Mouse (Mus musculus) liver, adult 2 months (tissue): Measurements from ENCODE around the gene Foxr1. TPM values are rescaled to one million over a fixed set of nuclear protein-coding genes. Genes with fewer than 3 reads are reported as not detected.

Source experiments
- DNase-seq: peaks from one replicate; pipeline ENCODE4 v3.0.0-alpha.2; 2011; ENCODE audit warnings: low read depth, low spot score; ENCODE audit errors: extremely low read depth
- H3K27ac ChIP-seq: fragments of 200-500 bp; replicated peaks from 2 replicates; pipeline ENCODE4 v1.5.1; 2012; ENCODE audit warnings: low read depth, mild to moderate bottlenecking, control low read depth, inconsistent platforms, low read length; ENCODE audit not compliant: insufficient read depth
- H3K27me3 ChIP-seq: fragments of 200-500 bp; 2 replicates; pipeline ENCODE4 v1.6.1; 2012; ENCODE audit warnings: mild to moderate bottlenecking, moderate library complexity, low read length, inconsistent platforms; ENCODE audit not compliant: control insufficient read depth, insufficient read depth
- H3K36me3 ChIP-seq: fragments of 200-500 bp; 2 replicates; pipeline ENCODE4 v1.6.1; 2012; ENCODE audit warnings: low read length, inconsistent platforms; ENCODE audit not compliant: control insufficient read depth, insufficient read depth
- H3K4me1 ChIP-seq: fragments of 200-500 bp; 2 replicates; pipeline ENCODE4 v1.6.1; 2011; ENCODE audit warnings: low read length; ENCODE audit not compliant: control insufficient read depth, insufficient read depth
- H3K4me3 ChIP-seq: fragments of 200-500 bp; 2 replicates; pipeline ENCODE4 v1.5.1; 2011; ENCODE audit warnings: low read depth, mild to moderate bottlenecking, control low read depth, low read length, moderate library complexity; ENCODE audit not compliant: insufficient read depth
- H3K79me2 ChIP-seq: fragments of 200-500 bp; 2 replicates; pipeline ENCODE4 v1.6.1; 2012; ENCODE audit warnings: inconsistent platforms, mild to moderate bottlenecking, low read length, moderate library complexity; ENCODE audit not compliant: control insufficient read depth, insufficient read depth
- H3K9ac ChIP-seq: fragments of 200-500 bp; 2 replicates; pipeline ENCODE4 v1.6.1; 2012; ENCODE audit warnings: low read depth, mild to moderate bottlenecking, control low read depth, inconsistent platforms, low read length
- CTCF ChIP-seq: fragments of 200-500 bp; IDR thresholded peaks from 2 replicates; pipeline ENCODE4 v1.5.1; 2011; ENCODE audit warnings: low read depth, low read length, control low read depth
- POLR2A ChIP-seq: fragments of 200-500 bp; IDR thresholded peaks from 2 replicates; pipeline ENCODE4 v1.6.1; 2011; ENCODE audit warnings: low read length, control low read depth; ENCODE audit not compliant: insufficient read depth; ENCODE audit errors: extremely low read depth
- WGBS: fragments of 180-500 bp; shearing (Covaris S2); methylation state at CpG from one replicate; pipeline ENCODE4 v1.1.7; 2018; 5-methylcytosine and 5-hydroxymethylcytosine counted together
- polyA plus RNA-seq: library from polyadenylated mRNA; depleted of rRNA; stranded (reverse); fragments of >200 nt; gene quantifications from 2 replicates; pipeline ENCODE4 v1.2.3, GENCODE M21; 2012
- total RNA-seq: library from RNA; depleted of rRNA; stranded (reverse); fragments of >200 nt; gene quantifications from 2 replicates; pipeline ENCODE4 v1.2.3, GENCODE M21; 2014

Gene Foxr1
- total and polyA plus RNA-seq, 2 experiments, result not detected

DNA sequence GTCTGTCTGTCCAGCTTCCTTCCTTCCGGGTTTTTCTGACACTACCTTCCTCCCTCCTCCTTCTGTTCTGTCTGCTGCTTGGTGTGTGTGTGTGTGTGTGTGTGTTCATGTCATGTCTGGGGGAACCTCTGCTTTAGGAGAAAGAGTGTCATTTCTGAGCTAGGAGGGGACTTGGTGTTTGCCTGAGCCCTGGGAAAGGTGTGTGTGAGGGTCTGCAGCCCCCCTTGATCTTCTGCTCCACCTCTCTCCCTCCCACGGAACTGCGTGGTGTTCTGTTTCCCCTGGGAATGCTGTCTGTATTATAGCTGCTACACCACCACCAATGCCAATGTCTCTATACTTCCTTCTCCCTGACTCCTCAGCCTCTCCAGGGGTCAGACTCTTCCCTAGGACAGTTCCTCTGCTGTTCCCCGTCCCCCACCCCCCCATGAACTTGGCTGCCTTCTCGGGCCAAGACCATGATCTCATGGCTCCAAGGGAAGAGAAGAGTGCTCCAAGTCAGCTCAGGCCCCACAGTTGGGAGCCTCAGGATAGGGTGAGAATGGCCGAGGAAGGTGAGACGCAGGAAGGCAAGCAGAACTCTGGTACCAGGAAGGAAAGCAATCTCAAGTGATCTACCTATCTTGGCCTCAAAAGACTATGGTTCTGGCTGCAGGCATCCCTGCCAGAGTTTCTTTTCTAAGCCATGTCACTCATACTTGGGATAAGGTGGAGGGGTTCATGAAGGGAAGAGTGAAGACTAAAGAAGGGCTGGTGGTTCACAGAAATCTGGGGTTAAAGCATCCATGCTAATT lies 43.6 kb upstream of the Foxr1 start:
- TF ChIP-seq POLR2A (no peak), CTCF (no peak)
- H3K9ac ChIP-seq, result peak overlapping the region; percentile 90
- H3K4me1 ChIP-seq, result peaks cover 21% of the 10 kb centered on the region
- no peaks in the 10 kb centered on the region for H3K36me3 ChIP-seq
- H3K79me2 ChIP-seq, result peaks cover 15% of the 10 kb centered on the region; the same call in 1 of the 2 replicates
- no peaks in the 10 kb centered on the region for H3K27me3 ChIP-seq
- WGBS, result 6% methylated on average over 7 of the region's 7 CpGs
- peak; percentile 27 for DNase-seq
- peak overlapping the region; percentile 88 for H3K4me3 ChIP-seq
- H3K27ac ChIP-seq, result peak overlapping the region; percentile 96

DNA sequence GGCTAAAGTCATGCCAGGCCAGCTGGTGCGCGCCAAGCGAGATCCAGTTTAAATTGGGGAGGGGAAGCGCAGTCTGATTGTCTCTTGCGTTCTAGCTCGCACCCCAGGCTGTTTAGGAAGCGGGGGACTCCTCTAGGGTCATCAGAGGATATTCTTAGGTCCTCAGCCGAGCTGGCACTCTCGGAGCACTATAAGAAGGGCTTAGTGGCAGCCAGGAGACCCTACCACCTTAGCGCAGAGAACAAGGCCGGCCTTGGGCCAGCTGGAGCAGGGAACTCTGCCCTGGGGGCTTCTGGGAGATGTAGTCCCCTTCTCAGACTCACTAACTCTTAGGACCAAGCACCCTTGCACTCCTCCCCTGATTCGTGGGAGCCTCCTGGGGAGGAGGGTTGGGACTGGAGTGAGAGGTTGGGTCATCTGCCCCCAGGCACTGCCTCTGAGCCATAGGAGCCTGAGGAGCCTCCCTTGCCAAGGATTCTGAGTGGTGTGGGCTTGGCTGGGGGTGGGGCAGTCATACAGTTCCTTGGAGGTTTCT lies 42.6 kb upstream of the Foxr1 start:
- peaks cover 21% of the 10 kb centered on the region for H3K4me1 ChIP-seq
- WGBS, result under 1% methylated on average over 12 of the region's 12 CpGs

DNA sequence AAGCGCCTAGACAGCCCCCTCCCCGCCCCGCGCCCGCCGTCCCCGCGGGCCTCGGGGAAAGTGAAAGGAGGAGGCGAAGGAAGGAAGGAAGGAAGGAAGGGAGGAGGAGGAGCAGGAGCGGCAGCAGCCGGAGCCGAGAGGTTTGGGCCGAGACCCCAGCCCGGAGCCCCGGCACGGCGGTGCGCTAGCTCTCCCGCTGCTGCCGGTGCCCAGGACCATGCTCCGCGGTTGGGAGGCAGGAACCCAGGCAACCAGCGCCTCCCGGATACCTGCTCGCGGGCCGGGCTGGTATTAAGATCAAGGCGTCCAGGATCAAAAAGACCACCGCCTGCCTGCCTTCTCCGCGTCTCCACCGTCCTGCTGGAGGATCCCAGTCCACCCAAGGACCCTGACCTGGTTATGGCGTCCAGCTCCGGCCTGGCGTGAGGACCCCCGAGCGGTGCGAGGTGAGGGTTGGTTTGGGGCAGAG lies 42.1 kb upstream of the Foxr1 start:
- under 1% methylated on average over 39 of the region's 39 CpGs for WGBS
- TF ChIP-seq POLR2A (no peak), CTCF (no peak)
- Histone ChIP-seq H3K27me3 (no peaks in the 10 kb centered on the region), H3K4me3 (peak overlapping the region; percentile 88), H3K9ac (peak overlapping the region; percentile 90), H3K27ac (peak overlapping the region; percentile 96), H3K36me3 (no peaks in the 10 kb centered on the region), H3K4me1 (peaks cover 20% of the 10 kb centered on the region), H3K79me2 (peaks cover 12% of the 10 kb centered on the region; the same call in 1 of the 2 replicates)
- no peak for DNase-seq

More for the DNA sequence above, 42.6 kb upstream of the Foxr1 start:
- Histone ChIP-seq H3K9ac (peak overlapping the region; percentile 90), H3K27ac (peak overlapping the region; percentile 96), H3K36me3 (no peaks in the 10 kb centered on the region), H3K27me3 (no peaks in the 10 kb centered on the region), H3K79me2 (peaks cover 12% of the 10 kb centered on the region; the same call in 1 of the 2 replicates), H3K4me3 (peak overlapping the region; percentile 88)
- TF ChIP-seq CTCF, result no peak
- TF ChIP-seq POLR2A, result 0 out of 2 replicates have a peak, but pooled peaks have one; percentile 8
- DNase-seq, result peak; percentile 76

DNA sequence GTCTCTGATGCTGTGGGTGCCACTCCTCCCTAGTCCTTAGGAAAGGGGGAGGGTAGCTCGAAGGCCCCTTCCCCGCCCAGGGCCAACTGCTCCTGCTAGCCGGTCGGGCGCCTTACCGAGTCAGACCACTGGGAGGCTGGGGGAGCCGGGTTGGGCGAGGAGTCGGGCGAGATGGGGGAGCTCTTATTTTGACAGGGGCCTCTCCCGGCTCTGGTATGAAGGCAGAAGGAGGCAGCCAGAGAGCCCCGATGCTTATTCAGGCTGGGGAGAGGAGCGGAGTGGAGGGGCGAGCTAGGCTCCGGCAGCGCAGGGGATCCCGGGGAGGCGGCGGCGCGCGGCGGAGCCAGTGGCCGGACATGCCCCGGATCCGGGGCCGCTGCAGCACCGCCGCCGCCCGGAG lies 41.6 kb upstream of the Foxr1 start, which contains the start of gene Bcl9l:
Bcl9l (plus strand) TSS at position 274 of the 400 bp plus-strand sequence.
- H3K27ac ChIP-seq, result peak within 1 kb of the TSS; percentile 96
- peak within 1 kb of the TSS; percentile 90 for H3K9ac ChIP-seq
- no peaks in the 10 kb centered on the region for H3K36me3 ChIP-seq
- H3K79me2 ChIP-seq, result peaks cover 12% of the 10 kb centered on the region; the same call in 1 of the 2 replicates
- TF ChIP-seq CTCF (peak; percentile 74), POLR2A (peak; percentile 66)
- peak within 1 kb of the TSS; percentile 88 for H3K4me3 ChIP-seq
- 1% methylated on average over 28 of the region's 31 CpGs for WGBS
- peak; percentile 67 for DNase-seq
- H3K4me1 ChIP-seq, result peaks cover 20% of the 10 kb centered on the region
- no peaks in the 10 kb centered on the region for H3K27me3 ChIP-seq

DNA sequence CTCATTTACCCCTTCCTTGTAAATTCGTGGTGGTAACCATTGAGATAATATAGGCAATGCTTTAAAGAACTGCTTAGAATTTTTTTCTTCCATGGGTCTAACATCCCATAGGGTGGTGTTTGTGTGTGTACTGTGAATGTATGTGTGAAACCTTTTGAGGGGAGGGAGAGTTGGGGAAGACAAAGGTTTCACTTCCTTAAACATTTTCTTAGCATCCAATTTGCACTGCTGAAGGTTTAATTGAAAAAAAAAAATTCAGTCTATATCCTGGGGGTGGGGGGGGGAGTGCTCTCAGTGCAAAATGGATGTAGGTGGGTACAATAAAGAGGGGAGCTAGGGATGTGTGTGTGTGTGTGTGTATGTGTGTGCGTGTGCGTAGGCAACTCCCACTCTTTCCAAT lies 41.2 kb upstream of the Foxr1 start:
- peak overlapping the region; percentile 47 for H3K9ac ChIP-seq
- TF ChIP-seq CTCF (no peak), POLR2A (no peak)
- peaks cover 20% of the 10 kb centered on the region for H3K4me1 ChIP-seq
- H3K36me3 ChIP-seq, result no peaks in the 10 kb centered on the region
- 48% methylated on average over 3 of the region's 3 CpGs for WGBS
- no peak for DNase-seq
- peak overlapping the region; percentile 88; the same call in 1 of the 2 replicates for H3K4me3 ChIP-seq
- no peak overlapping the region; the same call in 1 of the 2 replicates for H3K27ac ChIP-seq
- no peaks in the 10 kb centered on the region for H3K27me3 ChIP-seq
- peaks cover 12% of the 10 kb centered on the region; the same call in 1 of the 2 replicates for H3K79me2 ChIP-seq
